Mouse (Mus musculus) spleen, adult 2 months (tissue): ENCODE results near the gene Zkscan17.

Experiments used
- CTCF ChIP-seq: fragments of 200-500 bp; IDR thresholded peaks from 2 replicates; pipeline ENCODE4 v1.5.1; 2011; ENCODE audit warnings: mild to moderate bottlenecking, inconsistent platforms; ENCODE audit not compliant: insufficient read depth, insufficient read length, insufficient replicate concordance; ENCODE audit errors: extremely low read depth
- POLR2A ChIP-seq: fragments of 200-500 bp; IDR thresholded peaks from 2 replicates; pipeline ENCODE4 v1.6.1; 2011; ENCODE audit warnings: low read depth, low read length, inconsistent platforms

GRCm38 (mm10) chr11:59450230-59450771 is 76.2 kb downstream of the Zkscan17 start:
- TF ChIP-seq CTCF (0 out of 2 replicates have a peak, but pooled peaks have one; percentile 2), POLR2A (no peak)
